Mouse (Mus musculus) heart, adult 11 months (tissue): ENCODE data around the gene Zfp618.

ENCODE experiments used
- DNase-seq: peaks from one replicate; pipeline ENCODE4 v3.0.0; 2022

Zfp618 gene

DNA sequence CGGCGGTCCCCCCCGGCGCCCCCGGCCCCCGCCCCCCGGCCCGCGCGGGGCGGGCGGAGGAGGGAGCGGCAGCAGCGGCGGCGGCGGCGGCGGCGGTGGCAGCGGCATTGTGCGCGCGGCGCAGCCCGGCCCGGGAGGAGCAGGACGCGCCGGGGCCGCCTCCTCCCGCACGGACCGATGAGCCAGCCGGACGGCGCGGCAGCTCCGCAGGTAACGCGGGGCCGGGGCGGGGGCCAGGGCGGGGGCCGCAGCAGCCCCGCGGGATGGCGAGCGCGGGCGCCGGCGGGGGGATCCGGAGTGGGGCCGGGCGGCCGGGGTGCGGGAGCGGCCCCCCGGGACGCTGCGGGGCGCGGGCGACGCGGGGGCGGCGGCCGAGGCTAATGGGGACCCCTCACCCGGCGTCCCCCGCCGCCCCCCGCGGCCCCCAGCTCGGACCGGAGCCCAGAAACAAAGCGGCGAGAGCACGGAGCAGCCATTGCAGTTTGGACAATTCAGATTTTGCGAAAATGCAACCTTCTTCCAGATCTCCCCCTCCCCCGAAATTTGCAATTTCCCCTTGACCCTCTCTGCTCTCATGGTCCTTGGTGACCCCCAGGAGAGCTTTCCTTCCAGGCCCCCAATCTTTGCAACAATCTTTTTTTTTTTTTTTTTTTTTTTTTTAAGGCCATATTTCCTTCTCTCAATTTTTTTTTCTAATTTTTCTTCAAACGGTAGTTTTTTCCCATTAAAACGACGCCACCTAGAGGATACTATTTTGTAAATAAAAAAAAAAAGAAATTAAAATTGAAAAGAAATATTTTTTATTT, at the start of gene Zfp618:
TSS of gene Zfp618 (plus strand) at position 77 of the 806 bp plus-strand sequence.
- peak; percentile 87 for DNase-seq

DNA sequence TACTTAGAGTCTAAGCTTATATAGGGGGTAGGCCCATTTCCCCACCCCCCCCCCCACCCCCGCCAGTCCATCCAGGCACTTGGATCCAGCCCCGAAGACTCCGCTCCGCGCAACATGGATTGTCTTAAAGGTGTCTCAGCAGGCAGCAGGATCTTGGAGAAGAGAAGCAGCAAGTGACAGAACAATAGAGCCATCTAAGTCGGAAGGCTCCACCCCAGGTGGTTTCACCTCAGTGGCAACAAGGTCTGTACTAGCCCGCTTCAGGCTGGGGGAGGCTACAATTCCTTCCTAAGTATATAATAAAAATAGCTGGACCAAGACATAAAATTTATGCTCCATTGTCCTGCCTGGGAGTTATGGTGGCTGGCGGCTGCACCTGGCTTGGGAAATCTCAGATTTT, 48.3 kb upstream of the Zfp618 start:
- DNase-seq: no peak

DNA sequence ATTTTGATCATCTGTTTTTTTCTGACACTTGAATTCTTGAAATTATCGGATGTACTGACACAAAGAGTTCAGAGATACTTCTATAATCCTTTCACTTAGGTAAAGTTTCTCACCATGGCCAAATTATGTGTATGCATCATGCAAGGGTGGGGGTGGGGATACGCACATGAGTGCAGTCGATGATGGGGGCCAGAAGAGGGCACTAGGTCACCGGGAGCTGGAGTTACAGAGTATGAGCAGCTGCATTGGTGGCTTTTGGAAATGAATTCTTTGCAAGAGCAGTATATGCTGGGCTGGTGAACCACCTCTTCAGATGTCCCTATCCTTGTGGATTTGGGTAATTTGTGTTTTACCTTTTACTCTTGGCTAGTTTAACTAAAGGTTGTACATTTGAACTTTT, 31.6 kb upstream of the Zfp618 start:
- DNase-seq: no peak

DNA sequence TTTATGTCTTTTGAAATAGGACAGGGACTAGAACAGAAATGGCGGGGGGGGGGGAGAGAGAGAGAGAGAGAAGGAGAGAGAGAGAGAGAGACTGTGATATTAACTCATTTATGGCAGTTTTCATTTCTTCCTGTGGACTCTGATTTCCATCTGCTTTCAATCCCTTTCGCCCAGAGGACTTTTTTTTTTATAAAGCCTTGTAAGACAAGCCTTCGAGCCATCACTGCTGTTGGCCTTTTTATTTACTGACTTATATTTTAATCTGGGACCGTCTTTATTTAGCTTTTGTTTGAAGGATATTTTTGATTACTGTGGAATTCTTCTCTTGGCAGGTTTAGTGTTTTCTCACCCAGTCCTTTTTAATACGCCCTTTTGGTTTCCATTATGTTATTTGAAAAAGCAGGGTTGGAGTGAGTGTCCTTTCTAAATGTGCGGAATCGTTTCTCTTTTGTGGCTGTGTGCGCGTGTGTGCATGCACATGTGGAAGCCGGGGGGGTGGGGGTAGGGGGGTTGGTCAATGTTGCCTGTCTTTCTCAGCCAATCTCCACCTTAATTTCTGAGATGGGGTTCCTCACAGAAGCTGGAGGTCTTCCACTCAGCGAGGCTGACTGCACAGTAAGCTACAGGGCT, 29.7 kb upstream of the Zfp618 start:
- DNase-seq: no peak

DNA sequence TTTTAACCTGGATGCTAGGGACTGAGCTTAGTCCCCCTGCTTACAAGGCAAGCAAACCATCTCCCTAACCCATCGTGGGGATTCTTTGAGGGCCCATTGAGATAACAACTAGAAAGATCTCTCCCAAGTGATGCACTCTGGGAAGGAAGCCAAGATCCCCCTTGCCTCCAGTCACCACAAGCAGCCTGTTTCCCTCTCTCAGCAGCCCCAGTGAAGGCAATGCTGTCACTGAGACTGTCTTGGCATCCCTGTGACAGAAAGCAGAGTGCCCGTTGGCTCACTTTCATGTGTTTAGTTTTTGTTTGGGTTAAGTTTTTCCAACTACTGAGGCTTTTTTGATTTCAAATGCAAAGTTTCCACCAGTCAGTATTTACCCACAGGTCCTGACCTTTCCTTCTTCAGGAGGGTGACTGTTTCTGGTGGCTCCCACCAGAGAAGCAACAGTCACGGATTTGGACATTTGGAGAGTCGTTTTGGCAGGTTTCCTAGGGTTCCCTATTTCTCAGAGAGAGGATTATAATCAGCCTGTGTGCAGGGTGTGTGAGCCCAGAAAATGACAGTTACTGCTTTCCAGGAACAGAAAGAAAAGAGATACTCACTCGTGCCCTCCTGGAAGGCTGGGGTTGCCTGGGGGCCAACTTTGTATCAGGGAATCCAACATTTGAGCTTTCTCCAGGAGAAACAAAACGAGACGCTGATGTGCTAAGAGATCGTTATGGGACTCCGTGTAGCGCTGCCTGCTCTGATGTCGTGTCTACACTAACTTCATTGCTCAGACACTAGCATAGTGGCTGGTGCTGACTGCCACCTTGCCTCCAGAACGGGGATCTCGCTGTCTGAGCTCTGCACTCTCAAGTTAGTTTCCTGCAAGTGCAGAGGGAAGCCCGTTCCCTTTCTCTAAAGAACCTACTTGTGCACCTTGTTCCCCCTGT, 23.1 kb upstream of the Zfp618 start:
- DNase-seq: no peak

DNA sequence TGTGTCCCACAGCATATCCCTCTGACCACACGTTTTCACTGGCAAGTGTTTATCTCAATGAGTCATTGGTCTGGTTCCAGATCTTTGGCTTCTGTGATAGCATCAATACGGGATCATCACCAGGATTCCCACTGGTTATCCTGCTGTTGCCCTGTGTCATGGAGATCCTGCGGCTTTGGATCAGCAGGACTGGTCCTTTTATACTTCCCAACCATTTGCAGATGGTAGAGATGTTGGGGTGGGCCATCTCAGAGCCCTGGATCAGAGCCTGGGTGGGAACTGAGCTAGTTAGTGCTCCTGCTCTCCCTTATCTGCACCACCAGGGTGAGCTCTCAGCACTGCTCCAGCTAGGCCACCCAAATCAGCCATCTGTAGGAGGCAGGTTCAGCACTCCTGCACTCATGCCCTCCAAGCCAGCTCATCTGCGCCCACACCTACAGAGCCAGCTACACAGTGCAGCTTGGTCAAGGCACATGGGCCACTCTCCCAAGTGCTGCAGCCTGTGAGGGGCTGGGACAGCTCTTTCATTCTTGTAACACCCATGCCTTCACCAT, 21.0 kb upstream of the Zfp618 start:
- no peak for DNase-seq

DNA sequence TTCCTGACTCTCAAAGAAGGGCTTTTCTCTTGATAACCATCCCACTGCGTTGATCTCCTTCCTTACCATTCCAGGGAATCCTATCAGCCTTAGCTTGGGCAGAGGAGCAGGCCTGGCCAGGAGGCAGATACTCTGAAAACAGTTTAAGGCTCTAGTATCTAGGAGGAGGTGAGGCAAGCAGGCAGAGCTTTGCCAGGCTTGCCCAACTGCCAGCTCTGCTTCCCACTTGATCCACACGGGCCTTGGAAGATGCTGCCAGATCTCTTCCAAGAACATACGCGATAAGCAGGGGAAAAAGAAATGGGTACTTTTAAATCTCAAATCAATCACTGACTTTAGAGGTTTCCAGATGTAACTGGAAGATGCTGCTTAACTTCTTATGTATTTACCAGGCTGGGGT, 1.6 kb upstream of the Zfp618 start:
- peak; percentile 59 for DNase-seq

DNA sequence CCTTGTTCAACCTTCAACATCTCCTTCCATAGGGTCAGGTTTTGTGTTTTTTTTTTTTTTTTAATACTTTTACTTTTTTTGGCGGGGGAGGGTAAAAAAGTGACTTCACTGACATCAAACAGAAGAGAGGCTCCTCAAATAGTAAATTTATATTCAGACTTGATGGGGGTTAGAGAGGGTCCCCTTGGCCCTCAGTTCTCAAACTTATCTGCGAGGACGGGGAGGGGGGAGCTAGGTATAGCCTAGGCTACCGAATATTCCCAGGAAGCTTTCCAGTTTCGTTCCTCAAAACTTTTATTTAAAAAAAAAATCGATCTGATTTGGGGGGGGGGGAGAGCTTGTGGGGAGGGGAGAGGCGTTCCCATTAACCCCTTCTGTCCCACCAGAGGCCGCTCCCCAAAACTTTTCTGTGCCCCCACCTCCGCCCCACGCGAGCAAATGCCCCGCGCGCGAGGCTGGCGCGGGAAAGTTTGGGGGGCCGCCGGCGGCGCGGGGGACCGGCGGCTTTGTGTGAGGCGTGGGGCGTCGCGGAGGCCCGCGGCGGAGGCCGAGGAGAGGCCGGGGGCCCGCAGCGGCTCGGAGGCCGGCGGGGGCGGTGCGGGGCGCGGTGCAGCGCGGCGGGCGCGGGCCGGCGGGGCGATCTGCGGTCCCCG, 403 bp upstream of the Zfp618 start:
- no peak for DNase-seq

DNA sequence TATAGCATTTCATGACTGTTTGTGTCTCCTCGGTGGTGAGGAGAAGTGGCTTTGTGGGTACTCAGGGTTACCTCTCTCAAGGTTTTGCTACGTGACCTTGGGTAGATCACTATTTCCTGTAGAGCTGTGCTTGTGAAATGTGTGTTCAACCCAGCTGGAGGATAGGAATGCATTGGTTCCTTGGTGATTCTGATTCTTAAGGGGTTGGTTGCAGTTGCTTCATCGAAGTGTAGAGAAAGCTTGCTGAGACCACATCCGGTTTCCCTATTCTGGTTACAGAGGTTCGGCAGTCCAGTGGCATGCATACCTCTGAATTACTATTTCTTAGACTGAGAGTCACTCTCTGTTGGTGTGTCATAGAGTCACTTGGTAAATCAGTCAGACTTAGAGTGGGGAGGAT, 4.2 kb downstream of the Zfp618 start:
- peak; percentile 53 for DNase-seq

DNA sequence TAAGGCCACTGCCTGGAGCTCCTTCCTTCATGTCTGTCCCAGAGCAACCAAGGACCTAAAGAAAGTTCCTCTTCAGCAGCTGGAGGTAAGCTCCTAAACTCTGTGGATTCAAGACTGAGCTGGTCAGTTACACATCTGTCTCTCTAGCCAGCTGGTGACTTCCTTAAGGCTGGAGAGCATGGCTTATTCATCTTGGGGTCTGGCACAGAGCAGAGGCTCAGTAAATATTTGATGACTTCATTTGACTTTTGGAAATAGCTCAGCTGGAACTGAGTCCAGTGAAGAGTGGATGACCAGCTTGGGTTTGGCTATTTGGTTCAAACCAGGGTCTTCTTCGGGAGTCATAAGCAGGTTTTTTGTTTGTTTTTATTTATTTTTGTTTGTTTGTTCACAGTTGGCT, 6.6 kb downstream of the Zfp618 start:
- peak; percentile 85 for DNase-seq

DNA sequence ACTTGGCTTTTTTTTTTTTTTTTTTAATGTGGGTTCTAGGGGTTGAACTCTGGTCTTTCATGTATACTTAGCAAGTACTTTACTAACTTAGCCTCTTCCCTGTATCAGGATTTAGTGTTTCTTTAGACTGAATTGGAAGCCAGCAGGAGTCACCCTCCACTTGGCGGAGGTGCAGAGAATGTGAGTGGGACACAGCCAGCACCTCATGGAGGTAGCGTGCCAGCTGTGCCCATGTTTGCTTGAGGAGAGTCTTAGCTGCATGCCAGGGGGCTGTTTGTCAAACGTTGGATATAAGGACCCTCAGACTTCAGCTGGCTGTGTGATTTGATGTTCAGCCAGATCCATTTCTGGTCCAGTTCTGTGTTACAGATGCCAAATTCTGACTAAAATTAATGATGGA, 7.7 kb downstream of the Zfp618 start:
- DNase-seq: peak; percentile 61

DNA sequence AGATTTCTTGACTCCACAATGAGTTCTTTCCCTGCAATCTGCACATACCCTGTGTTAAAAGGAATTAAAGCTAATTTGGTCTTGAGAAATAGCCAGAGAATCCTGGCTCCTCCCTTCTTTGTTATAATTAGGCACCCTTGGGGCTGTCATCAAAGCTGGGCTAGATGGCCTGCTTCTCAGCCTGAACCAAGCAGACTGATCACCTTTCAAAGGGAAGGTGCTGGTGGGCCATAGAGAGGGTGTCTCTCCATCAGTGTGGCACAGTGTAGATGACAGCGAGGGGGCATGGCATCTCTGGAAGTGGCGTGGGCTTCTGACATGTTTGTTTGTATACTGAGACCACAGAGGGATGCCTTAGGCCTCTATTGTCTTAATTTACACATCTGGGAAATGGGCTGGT, 9.5 kb downstream of the Zfp618 start:
- peak; percentile 71 for DNase-seq

DNA sequence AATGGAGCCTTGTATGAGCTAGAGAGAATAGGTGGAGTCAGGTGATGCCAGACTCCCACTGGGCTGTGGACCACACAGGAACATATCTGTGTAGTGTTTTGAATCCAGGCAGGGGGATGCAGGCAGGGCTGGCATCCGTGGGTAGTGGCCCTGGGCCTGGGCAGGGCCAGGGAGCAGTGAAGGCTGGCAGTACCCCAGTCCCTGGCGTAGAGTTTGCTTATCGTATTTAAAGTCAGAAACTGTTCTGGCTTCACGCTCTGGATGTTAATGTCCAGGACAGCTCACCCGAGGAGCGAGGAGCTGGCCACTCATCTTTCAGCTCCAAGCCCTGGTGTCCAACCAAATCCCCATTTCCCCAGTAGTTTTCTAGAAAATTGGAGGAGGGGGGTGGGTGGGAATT, 10.2 kb downstream of the Zfp618 start:
- DNase-seq: peak; percentile 75

DNA sequence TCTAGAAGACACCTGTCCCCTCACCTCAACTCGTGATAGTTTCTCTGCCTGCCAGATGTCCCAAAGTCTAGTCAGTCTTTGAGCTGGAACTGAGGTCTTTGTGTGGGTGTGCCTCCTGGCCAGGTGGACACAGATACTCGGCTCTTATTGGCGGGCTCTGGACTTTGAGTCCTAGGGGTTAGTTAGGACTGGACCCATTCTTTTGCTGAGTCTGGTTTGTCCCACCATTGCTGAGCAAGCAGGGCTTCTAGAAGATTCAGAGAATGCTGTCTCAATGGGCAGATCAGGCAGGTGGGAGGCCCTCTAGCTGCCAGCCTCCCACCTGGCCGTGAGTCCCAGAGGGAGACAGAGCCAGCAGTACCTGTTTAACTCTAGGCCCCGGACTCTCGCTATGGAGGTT, 12.1 kb downstream of the Zfp618 start:
- peak; percentile 71 for DNase-seq

DNA sequence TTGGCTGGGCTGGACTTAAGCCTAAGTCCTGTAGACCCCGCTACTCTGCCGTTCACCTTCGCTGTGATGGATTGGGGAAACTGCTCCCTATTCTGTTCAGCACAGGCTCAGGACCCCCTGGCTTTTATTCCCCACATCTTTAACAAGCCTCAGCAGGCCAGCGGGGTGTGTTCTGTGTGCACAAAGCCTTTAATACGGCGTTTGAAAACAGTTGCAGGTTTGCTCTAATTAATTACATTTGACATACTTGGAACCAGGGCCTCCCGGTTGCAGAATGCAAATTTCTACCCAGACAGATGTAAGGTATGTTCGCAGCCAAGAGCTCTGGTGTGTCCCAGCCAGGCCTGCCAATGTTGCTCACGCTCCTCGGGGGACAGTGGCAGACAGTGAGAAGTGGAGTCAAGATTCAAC, 13.1 kb downstream of the Zfp618 start:
- DNase-seq: peak; percentile 83

DNA sequence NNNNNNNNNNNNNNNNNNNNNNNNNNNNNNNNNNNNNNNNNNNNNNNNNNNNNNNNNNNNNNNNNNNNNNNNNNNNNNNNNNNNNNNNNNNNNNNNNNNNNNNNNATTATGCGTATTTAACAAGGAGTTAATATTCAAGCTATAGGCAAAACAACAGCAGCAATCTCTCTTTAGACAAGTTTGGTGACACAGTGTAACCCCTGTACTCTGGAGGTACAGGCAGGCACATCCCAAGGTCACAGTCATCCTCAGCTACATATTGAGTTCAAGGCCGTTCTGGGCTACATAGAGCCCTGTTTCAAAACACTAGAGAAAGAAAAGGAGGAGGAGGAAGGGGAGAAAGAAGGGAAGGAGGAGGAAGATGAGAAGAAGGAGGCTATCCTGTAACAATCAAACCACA, 16.2 kb downstream of the Zfp618 start:
- no peak for DNase-seq

DNA sequence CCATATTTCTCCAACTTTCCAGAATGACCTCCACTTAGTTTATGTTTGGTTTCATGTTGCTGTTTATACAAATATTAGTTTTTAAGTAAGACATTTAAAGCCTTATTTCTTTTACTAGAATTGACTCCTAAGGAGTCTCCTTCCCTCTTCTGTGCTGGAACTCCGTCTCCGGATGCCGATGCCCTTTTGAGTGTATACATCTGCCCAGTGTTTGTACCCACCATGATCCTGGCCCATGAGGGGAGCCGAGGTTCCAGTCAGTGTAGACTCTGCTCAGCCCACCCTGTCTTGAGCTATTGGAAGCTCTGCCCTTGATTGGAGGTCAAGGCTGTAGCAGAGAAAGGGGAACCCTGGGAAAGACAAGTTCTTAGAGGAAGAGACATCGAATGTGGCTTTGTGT, 18.2 kb downstream of the Zfp618 start:
- DNase-seq: peak; percentile 57

DNA sequence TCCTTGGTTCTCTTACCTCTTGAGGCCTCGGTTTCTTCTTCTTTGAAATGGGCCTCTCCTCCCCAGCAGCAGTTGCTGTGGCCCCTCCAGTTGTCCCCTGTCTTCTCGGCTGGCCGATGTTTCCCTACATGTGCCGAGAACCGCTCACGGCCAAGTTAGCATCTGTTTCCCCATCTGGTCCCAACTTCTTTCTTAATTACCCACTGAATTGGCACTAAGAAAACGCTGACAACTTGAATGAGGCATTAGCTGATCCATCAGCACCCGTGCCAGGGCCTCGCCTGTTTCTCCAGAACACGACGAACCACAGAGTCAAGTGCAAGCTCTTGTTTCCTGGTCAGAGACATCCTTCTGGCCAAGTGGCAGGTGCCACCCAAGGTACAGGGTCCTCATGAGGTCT, 26.0 kb downstream of the Zfp618 start:
- DNase-seq: peak; percentile 87

DNA sequence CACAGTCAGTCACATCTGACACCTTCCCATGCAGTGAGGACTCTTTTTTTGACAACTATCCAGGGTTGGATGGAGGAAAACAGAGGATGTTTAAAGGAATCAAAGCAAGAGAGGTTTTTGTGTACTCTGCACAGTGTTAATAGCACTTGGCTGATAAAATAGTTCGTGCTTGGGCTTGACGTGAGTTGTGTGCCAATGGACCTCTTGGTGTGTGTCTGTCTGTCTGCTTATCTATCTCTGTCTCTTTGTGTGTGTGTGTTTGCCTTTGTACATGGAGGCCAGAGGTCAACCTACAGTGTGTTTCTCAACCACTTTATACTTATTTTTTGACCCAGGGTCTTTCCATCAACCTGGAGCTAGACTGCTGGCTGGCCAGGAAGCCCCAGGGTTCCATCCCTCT, 27.8 kb downstream of the Zfp618 start:
- no peak for DNase-seq

DNA sequence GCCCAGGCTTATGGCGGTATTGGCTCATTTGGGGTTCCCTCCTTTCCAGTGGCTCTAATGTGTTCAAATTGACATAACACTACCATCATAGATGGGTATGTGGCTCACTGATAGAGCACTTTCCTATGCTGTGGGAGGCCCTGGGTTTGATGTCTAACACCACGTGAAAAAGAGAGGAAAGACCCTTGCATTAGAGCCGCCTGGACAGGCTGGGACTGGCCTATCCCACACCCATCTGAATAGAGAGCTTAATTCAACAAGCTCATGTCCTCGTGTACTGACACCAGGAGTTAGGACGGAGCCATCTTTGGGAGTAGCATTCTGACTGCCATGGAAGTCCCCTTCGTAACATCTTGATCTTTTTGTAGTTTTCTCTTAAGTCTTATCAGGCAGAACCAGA, 32.2 kb downstream of the Zfp618 start:
- peak; percentile 76 for DNase-seq

DNA sequence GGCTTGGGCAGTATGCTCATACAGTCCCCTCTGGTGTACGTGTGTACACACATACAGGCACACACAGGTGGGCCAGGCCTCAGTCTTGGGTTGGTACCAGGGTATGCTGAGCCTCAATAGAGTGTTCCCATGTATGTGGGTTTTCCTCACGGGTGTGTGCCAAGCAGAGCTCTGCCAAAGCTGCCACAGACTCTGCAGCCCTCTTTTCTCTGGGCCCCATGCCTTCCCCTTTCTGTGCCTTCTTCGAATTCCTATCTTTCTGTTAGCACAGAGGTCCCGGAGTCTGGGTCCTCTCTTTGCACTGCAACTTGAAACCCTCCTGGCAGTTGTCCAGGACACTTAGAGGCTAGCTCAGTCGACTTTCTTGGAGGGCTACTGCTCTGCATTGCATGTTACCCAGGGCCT, 33.1 kb downstream of the Zfp618 start:
- peak; percentile 91 for DNase-seq

DNA sequence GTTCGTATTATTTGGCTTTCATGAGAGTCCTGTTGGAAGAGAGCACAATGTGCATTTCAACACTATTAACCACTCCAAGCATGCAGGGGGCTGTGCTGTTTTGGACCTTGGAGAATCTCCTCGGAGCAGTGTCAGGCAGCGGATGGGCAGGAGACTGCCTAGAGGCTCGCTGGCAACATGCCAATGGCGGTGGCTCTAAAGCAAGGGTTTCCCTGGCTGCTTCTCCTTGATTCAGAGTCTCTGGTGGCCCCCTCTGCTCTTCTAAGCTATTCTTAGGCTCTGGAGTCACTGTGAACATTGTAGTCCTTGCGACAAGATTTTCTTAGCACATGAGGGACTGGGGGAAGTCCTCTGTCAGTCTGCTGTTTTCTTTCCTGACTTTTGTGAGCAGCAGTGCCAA, 33.5 kb downstream of the Zfp618 start:
- peak; percentile 91 for DNase-seq

DNA sequence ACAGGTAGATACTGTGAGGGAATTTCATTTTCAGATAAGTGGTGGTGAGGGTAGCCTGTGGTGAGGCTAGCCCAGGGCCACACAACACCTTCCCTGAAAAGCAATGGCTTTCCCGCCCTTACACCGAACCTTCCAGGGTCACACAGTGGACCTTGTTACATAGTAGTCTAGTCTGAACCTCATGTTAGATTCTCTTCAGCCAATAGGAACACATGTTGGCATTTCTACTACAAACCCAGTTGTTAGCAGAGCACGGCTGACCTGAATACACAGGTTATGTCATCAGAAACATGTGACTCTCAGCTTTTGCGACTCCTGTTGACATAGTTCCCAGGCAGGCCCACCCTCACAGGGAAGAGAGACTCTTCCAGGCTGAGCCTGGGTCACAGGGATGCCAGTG, 33.9 kb downstream of the Zfp618 start:
- peak; percentile 59 for DNase-seq
